Mouse (Mus musculus) megakaryocyte-erythroid progenitor cell, adult 5-6 weeks (primary cell): Measurements from ENCODE around the gene Phykpl. TPM values are rescaled to one million over a fixed set of nuclear protein-coding genes. Genes with fewer than 3 reads are reported as not detected.
"Not testable (repeated sequence)": the region's sequence is repeated elsewhere in the genome, so short reads cannot be mapped to it uniquely, and the experiment has no call there.

Source experiments
- ATAC-seq: replicated peaks from 2 replicates; pipeline ENCODE4 v1.8.0; 2016; ENCODE audit warnings: mild to moderate bottlenecking, inconsistent platforms; ENCODE audit not compliant: severe bottlenecking, poor library complexity, low FRiP score, low TSS enrichment
- total RNA-seq, 2 experiments: library from RNA; stranded (forward) in 1 of 2; stranded (reverse) in 1 of 2; fragments of 200-1000, 215-1000 nt in 1 of 2; fragments of >200 nt in 1 of 2; fragmentation: Nextera tagmentation in 1 of 2; gene quantifications; 2 replicates each; pipeline ENCODE4 v1.2.3; 2014 to 2017

Gene Phykpl
- total RNA-seq, 2 experiments from 2014 or later, result 19.9 to 30.5 TPM

- ATAC-seq, result no peak
Measured at GRCm38 (mm10) chr11:51614256-51614655, 29.7 kb downstream of the Phykpl start.

GRCm38 (mm10) chr11:51615129-51615528, 30.6 kb downstream of the Phykpl start:
- ATAC-seq, result no peak

GRCm38 (mm10) chr11:51615601-51616000, 31.0 kb downstream of the Phykpl start:
- ATAC-seq, result peak; percentile 70

GRCm38 (mm10) chr11:51616113-51616512, 31.6 kb downstream of the Phykpl start:
- not testable (repeated sequence) for ATAC-seq

GRCm38 (mm10) chr11:51617693-51618092, 33.1 kb downstream of the Phykpl start:
- peak; percentile 35 for ATAC-seq

- no peak for ATAC-seq
Measured at GRCm38 (mm10) chr11:51618894-51619408, 34.4 kb downstream of the Phykpl start.

- ATAC-seq, result peak; percentile 77
Measured at GRCm38 (mm10) chr11:51619409-51620060, 35.0 kb downstream of the Phykpl start, which contains the start of gene Nhp2. Gene Nhp2 (plus strand): TSS chr11:51619735.

- ATAC-seq, result no peak
Measured at GRCm38 (mm10) chr11:51620084-51620483, 35.5 kb downstream of the Phykpl start.

GRCm38 (mm10) chr11:51621776-51622175, 37.2 kb downstream of the Phykpl start:
- ATAC-seq, result no peak

GRCm38 (mm10) chr11:51622971-51623491, 38.5 kb downstream of the Phykpl start:
- no peak for ATAC-seq

GRCm38 (mm10) chr11:51625187-51625820, 40.7 kb downstream of the Phykpl start:
- ATAC-seq, result peak; percentile 72

- ATAC-seq, result no peak
Measured at GRCm38 (mm10) chr11:51627425-51627824, 42.9 kb downstream of the Phykpl start.

- no peak for ATAC-seq
Measured at GRCm38 (mm10) chr11:51627907-51628306, 43.4 kb downstream of the Phykpl start.

GRCm38 (mm10) chr11:51629651-51630314, 45.2 kb downstream of the Phykpl start:
- ATAC-seq, result no peak

GRCm38 (mm10) chr11:51632130-51632753, 47.7 kb downstream of the Phykpl start:
- ATAC-seq, result no peak

GRCm38 (mm10) chr11:51633200-51633599, 48.6 kb downstream of the Phykpl start:
- ATAC-seq, result not testable (repeated sequence)

- no peak for ATAC-seq
Measured at GRCm38 (mm10) chr11:51633721-51634120, 49.2 kb downstream of the Phykpl start.

GRCm38 (mm10) chr11:51635127-51635524, 50.6 kb downstream of the Phykpl start:
- peak; percentile 23; the same call in 1 of the 2 replicates for ATAC-seq

- peak; percentile 61 for ATAC-seq
Measured at GRCm38 (mm10) chr11:51635525-51636322, 51.2 kb downstream of the Phykpl start, which contains the start of gene Rmnd5b. Gene Rmnd5b (minus strand): TSS chr11:51635896.
